Mouse (Mus musculus) intestine, embryonic 14.5 days (tissue): ENCODE data around the gene Zfp108. TPM values are rescaled to one million over a fixed set of nuclear protein-coding genes. Genes with fewer than 3 reads are reported as not detected.

Source experiments
- ATAC-seq: fragments of 200-750 bp; cut with Nextera tagmentation; replicated peaks from 2 replicates; pipeline ENCODE4 v1.8.0; 2017; ENCODE audit warnings: low read depth, moderate number of reproducible peaks, moderate TSS enrichment, moderate library complexity; ENCODE audit not compliant: low FRiP score, low TSS enrichment
- DNase-seq: peaks from one replicate; pipeline ENCODE4 v3.0.0-alpha.2; 2018; ENCODE audit warnings: low spot score
- H3K27ac ChIP-seq: fragments of 300-500 bp; sonication (generic); 2 replicates; pipeline ENCODE4 v1.5.1; 2014; ENCODE audit warnings: low read depth, mild to moderate bottlenecking, control low read depth
- H3K27me3 ChIP-seq: fragments of 300-500 bp; sonication (generic); replicated peaks from 2 replicates; pipeline ENCODE4 v1.6.1; 2014; ENCODE audit warnings: low read length, control low read depth; ENCODE audit not compliant: control insufficient read depth, insufficient read depth
- H3K36me3 ChIP-seq: fragments of 300-500 bp; sonication (generic); 2 replicates; pipeline ENCODE4 v1.6.1; 2014; ENCODE audit warnings: low read length, control low read depth; ENCODE audit not compliant: control insufficient read depth, insufficient read depth
- H3K4me1 ChIP-seq: fragments of 300-500 bp; sonication (generic); replicated peaks from 2 replicates; pipeline ENCODE4 v1.6.1; 2014; ENCODE audit warnings: low read length, control low read depth, mixed read lengths; ENCODE audit not compliant: control insufficient read depth, insufficient read depth
- H3K4me2 ChIP-seq: fragments of 300-500 bp; sonication (generic); 2 replicates; pipeline ENCODE4 v1.6.1; 2014; ENCODE audit warnings: low read length
- H3K4me3 ChIP-seq: fragments of 300-500 bp; sonication (generic); 2 replicates; pipeline ENCODE4 v1.5.1; 2014; ENCODE audit warnings: low read depth, low read length, control low read depth, mixed read lengths
- H3K9ac ChIP-seq: fragments of 300-500 bp; sonication (generic); 2 replicates; pipeline ENCODE4 v1.6.1; 2014; ENCODE audit warnings: mild to moderate bottlenecking, low read length
- H3K9me3 ChIP-seq: fragments of 300-500 bp; sonication (generic); 2 replicates; pipeline ENCODE4 v1.6.1; 2016; ENCODE audit warnings: low read length, control low read depth; ENCODE audit not compliant: control insufficient read depth
- WGBS: fragments of 180-500 bp; shearing (Covaris S2); extraction: QIAGEN DNeasy Blood & Tissue Kit; methylation state at CpG from one replicate; pipeline ENCODE4 v1.1.7; 2014; 5-methylcytosine and 5-hydroxymethylcytosine counted together
- polyA plus RNA-seq: library from polyadenylated mRNA; unstranded; fragments of >200 nt; fragmentation: Nextera tagmentation; extraction: Ambion mirVana; gene quantifications from 2 replicates; pipeline ENCODE4 v1.2.1, GENCODE M21; 2014

Zfp108 gene
- polyA plus RNA-seq, result 3.4 and 3.8 TPM in 2 replicates

DNA sequence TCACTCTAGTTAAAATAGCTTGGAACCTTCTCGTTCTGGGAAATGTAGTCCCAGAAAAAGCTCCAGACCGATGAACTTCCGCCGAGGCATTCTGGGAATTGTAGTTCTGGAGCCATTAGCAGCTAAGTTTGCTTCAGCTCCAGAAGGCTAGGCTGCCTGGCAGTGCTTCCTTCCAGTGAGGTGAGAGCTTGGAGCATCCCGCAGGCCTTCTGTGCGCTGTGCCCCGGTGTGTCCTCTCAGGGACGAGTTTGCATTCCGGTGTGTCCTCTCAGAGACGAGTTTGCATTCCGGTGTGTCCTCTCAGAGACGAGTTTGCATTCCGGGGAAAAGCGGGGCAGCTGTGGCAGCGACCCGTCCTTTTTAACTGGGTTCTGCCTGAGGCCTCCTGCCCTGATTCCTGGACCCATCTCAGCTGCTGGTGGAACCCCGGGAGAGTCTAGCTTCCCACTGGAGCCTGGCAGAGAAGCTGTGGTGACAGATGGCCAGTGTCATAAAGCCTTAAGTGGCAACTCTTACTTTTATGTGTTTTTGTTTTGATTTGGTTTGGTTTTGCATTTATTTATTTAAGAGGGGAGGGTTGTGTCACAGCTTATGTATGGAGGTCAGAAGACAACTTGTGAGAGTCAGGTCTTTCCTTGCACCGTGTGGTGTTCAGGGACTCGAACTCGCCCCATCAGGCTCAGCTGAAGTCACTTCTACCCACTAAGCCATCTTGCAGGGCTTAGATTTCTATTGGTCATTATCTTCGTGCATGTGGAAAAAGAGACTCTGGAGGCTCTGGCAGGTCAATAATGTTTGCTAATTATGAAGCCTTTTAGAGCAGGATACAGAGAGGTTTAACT lies at the start of gene Zfp108:
Gene Zfp108 (plus strand): TSS at position 162 of the 842 bp plus-strand sequence.
- H3K4me3 ChIP-seq, result peak within 1 kb of the TSS; percentile 53
- 15% methylated on average over 21 of the region's 21 CpGs for whole genome bisulfite sequencing
- ATAC-seq, result peak; percentile 83
- no peaks in the 10 kb centered on the region for H3K9me3 ChIP-seq
- peak within 1 kb of the TSS; percentile 61 for H3K4me2 ChIP-seq
- no peaks in the 10 kb centered on the region; the same call in 1 of the 2 replicates for H3K4me1 ChIP-seq
- no peaks in the 10 kb centered on the region for H3K27me3 ChIP-seq
- peak; percentile 78 for DNase-seq
- peak within 1 kb of the TSS; percentile 54 for H3K9ac ChIP-seq
- H3K36me3 ChIP-seq, result peaks cover 5% of the 10 kb centered on the region
- H3K27ac ChIP-seq, result no peak within 1 kb of the TSS

DNA sequence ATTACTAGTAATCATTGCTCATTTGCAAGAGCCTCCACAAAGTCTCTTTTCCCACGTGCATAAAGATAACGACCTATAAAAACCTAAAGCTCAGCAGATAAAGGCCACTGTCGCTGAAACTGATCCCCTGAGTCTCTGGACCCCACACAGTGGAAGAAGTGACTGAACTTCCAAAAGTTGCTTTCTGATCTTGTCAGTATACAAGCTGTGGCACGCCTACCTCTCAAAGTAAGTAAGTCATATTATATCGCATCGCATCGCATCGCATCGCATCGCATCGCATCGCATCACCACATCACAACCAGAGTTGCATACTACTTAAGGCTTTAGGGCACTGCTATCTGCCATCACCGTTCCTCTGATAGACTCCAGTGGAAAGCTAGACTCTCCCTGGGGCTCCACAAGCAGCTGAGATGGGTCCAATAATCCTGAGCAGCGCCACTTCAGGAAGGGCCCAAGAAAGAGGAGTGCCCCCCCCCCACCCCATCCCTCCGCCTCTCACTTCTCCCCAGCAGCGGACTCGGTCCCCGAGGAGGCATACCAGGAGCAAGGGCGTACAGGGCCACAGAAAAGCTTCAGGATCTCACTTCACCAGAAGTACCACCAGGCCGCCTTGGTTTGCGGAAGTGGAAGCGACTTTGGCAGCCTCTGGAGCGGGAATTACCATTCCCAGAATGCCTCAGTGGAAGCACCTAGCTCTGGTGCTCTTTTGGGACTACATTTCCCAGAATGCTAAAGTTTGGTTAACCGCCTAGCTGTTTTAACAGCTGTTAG lies 46.9 kb upstream of the Zfp108 start:
- Histone ChIP-seq H3K9ac (peak overlapping the region; percentile 91), H3K27me3 (no peaks in the 10 kb centered on the region), H3K9me3 (no peaks in the 10 kb centered on the region), H3K4me3 (peak overlapping the region; percentile 69), H3K4me1 (peaks cover 4% of the 10 kb centered on the region; the same call in 1 of the 2 replicates), H3K36me3 (peaks cover 26% of the 10 kb centered on the region), H3K4me2 (peak overlapping the region; percentile 77), H3K27ac (peak overlapping the region; percentile 69; the same call in 1 of the 2 replicates)
- DNase-seq (peak; percentile 87), ATAC-seq (peak; percentile 91)
- WGBS, result 12% methylated on average over 24 of the region's 24 CpGs

DNA sequence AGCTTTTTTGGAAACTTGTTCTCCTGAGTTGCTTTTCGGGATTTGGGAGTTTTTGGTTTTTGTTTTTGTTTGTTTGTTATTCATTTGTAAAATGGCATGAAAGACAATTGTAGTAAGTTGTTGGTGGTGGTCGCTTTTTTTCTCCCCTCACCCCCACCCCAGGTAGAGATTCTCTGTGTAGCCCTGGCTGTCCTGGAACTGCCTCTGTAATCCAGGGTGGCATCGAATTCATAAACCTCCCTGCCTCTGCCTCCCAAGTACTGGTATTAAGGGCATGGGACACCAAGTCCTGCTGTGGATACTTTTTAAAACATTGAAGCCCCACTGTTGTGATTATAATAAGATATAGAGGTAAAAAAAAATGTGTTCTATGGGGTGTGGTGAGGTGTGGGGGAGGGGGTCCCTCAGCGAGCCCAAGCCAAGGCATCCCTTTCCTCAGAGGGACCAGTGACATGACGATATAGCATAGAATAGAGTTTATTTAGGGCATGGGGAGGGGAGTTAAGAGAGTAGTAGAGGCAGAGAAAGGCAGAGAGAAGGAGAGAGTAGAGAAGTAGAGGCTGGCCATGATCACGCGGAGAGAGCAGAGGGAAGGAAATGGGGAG lies 46.2 kb upstream of the Zfp108 start:
- peak overlapping the region; percentile 77 for H3K4me2 ChIP-seq
- no peaks in the 10 kb centered on the region for H3K9me3 ChIP-seq
- H3K4me1 ChIP-seq, result peaks cover 4% of the 10 kb centered on the region; the same call in 1 of the 2 replicates
- no peak for DNase-seq
- peak; percentile 62; the same call in 1 of the 2 replicates for ATAC-seq
- H3K9ac ChIP-seq, result no peak overlapping the region; the same call in 1 of the 2 replicates
- no peaks in the 10 kb centered on the region for H3K27me3 ChIP-seq
- H3K36me3 ChIP-seq, result peaks cover 22% of the 10 kb centered on the region
- WGBS, result 65% methylated on average over 7 of the region's 7 CpGs
- peak overlapping the region; percentile 69 for H3K4me3 ChIP-seq
- no peak overlapping the region for H3K27ac ChIP-seq

DNA sequence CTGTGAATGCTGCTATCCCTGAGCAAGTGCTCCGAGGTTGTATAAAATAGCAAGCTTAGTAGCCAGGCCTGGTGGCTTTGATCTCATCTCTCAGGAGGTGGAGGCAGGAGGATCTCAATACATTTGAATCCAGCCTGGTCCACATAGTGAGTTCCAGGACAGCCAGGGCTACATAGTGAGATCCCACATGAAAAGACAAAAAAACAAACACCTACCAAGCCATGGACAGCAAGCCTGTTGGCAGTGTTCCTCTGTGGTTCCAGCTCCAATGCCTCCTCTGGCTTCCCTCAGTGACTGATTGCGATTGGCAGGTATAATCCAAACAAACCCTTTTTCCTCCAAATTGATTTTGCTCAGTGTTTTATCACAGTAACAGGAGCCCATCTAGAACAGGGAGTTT lies 44.3 kb upstream of the Zfp108 start:
- ATAC-seq, result no peak

GRCm38 (mm10) chr7:24211343-24211742 lies 43.3 kb upstream of the Zfp108 start, which contains the start of gene Zfp111:
Gene Zfp111, minus strand, starts transcription at chr7:24211443.
- Histone ChIP-seq H3K9ac (no peak within 1 kb of the TSS), H3K4me2 (no peak within 1 kb of the TSS), H3K4me1 (peaks cover 4% of the 10 kb centered on the region; the same call in 1 of the 2 replicates), H3K27ac (no peak within 1 kb of the TSS), H3K36me3 (0 out of 2 replicates have a peak, but pooled peaks cover under 1% of the 10 kb centered on the region), H3K9me3 (no peaks in the 10 kb centered on the region), H3K27me3 (no peaks in the 10 kb centered on the region), H3K4me3 (no peak within 1 kb of the TSS)
- 81% methylated on average over 5 of the region's 5 CpGs for WGBS
- ATAC-seq, result no peak
- DNase-seq, result no peak

More for the DNA sequence above, 44.3 kb upstream of the Zfp108 start:
- H3K27ac ChIP-seq, result no peak overlapping the region
- no peaks in the 10 kb centered on the region for H3K27me3 ChIP-seq
- H3K4me3 ChIP-seq, result no peak overlapping the region
- 71% methylated on average over 2 of the region's 2 CpGs for WGBS
- H3K9me3 ChIP-seq, result no peaks in the 10 kb centered on the region
- no peak overlapping the region for H3K9ac ChIP-seq
- H3K4me1 ChIP-seq, result peaks cover 4% of the 10 kb centered on the region; the same call in 1 of the 2 replicates
- DNase-seq, result no peak
- peaks cover 6% of the 10 kb centered on the region; the same call in 1 of the 2 replicates for H3K36me3 ChIP-seq
- no peak overlapping the region for H3K4me2 ChIP-seq

- ATAC-seq (peak; percentile 85), DNase-seq (peak; percentile 77)
- WGBS, result 5% methylated on average over 28 of the region's 28 CpGs
- Histone ChIP-seq H3K9me3 (no peaks in the 10 kb centered on the region), H3K27ac (no peak within 1 kb of the TSS), H3K9ac (peak within 1 kb of the TSS; percentile 69), H3K36me3 (peaks cover 6% of the 10 kb centered on the region), H3K4me2 (peak within 1 kb of the TSS; percentile 71), H3K4me1 (0 out of 2 replicates have a peak, but pooled peaks cover 3% of the 10 kb centered on the region), H3K27me3 (no peaks in the 10 kb centered on the region), H3K4me3 (peak within 1 kb of the TSS; percentile 73)
Measured at GRCm38 (mm10) chr7:24237040-24237791, 17.4 kb upstream of the Zfp108 start, which contains the start of gene Zfp109. Gene Zfp109, minus strand, starts transcription at chr7:24237560.

- DNase-seq (peak; percentile 50), ATAC-seq (peak; percentile 54)
- Histone ChIP-seq H3K9me3 (no peaks in the 10 kb centered on the region), H3K4me2 (peak overlapping the region; percentile 61), H3K27ac (no peak overlapping the region), H3K9ac (no peak overlapping the region; the same call in 1 of the 2 replicates), H3K4me3 (peak overlapping the region; percentile 53), H3K36me3 (no peaks in the 10 kb centered on the region; the same call in 1 of the 2 replicates), H3K4me1 (no peaks in the 10 kb centered on the region; the same call in 1 of the 2 replicates), H3K27me3 (no peaks in the 10 kb centered on the region)
- WGBS, result 65% methylated on average over 9 of the region's 9 CpGs
Measured at GRCm38 (mm10) chr7:24253779-24254615, 597 bp upstream of the Zfp108 start.
